In genomic region chr4:139579003-139579402, GRCm38 (mm10) we compare ENCODE assay signal across 9 mouse cellular contexts. TPM values are rescaled to one million over a fixed set of nuclear protein-coding genes. Genes with fewer than 3 reads are reported as not detected.
A peak's percentile ranks its signal among the peaks of the same experiment; 100 is the strongest.
DNase-seq lines count a peak whose midpoint lies in the region; ATAC-seq lines count a peak whose summit lies in the region.
"Had no signal": no experiment of that assay in that cellular context is flagged by ENCODE, and none has a peak within 500 bp of the region (broad histone marks: within the 10 kb centered on the region; RNA-seq: fewer than 3 reads in every experiment).

No protein-coding gene starts in this region.

- 40% methylated on average over 10 of the region's 10 CpGs for WGBS in heart, embryonic 10.5 days
- WGBS in liver, embryonic 15.5 days (ENCODE audit: insufficient replicate concordance), result 27% methylated on average over 10 of the region's 10 CpGs

- 0 out of 2 replicates have a peak overlapping the region, but pooled peaks have one; percentile 15 for H3K4me3 ChIP-seq in heart, embryonic 10.5 days
- H3K4me3 ChIP-seq in brown adipose tissue, adult 24 weeks (ENCODE audit: insufficient read depth, low read depth, low read length), result peak overlapping the region; percentile 42
- H3K4me3 ChIP-seq in liver, embryonic 15.5 days (replicated peaks), result no peak overlapping the region

- H3K4me1 ChIP-seq in heart, embryonic 10.5 days, result peaks cover 93% of the 10 kb centered on the region
- H3K4me1 ChIP-seq in brown adipose tissue, adult 24 weeks (ENCODE audit: control insufficient read depth, insufficient read depth, insufficient read length, low read length), result peaks cover 60% of the 10 kb centered on the region
- H3K4me1 ChIP-seq in liver, embryonic 15.5 days (replicated peaks), result peaks cover 62% of the 10 kb centered on the region

- H3K9ac ChIP-seq in liver, embryonic 15.5 days, result no peak overlapping the region

- H3K27ac ChIP-seq in heart, embryonic 10.5 days, result peak overlapping the region; percentile 96
- H3K27ac ChIP-seq in brown adipose tissue, adult 24 weeks (replicated peaks; ENCODE audit: low read depth, low read length), result peak overlapping the region; percentile 58
- peak overlapping the region; percentile 70; the same call in 1 of the 2 replicates for H3K27ac ChIP-seq in liver, embryonic 15.5 days (replicated peaks)

- H3K4me2 ChIP-seq in liver, embryonic 15.5 days, result peak overlapping the region; percentile 27

- H3K9me3 ChIP-seq in heart, embryonic 10.5 days, result no peaks in the 10 kb centered on the region; the same call in 1 of the 2 replicates
- no peaks in the 10 kb centered on the region for H3K9me3 ChIP-seq in liver, embryonic 15.5 days (replicated peaks)

- H3K36me3 ChIP-seq in heart, embryonic 10.5 days, result no peaks in the 10 kb centered on the region
- H3K36me3 ChIP-seq in liver, embryonic 15.5 days (replicated peaks), result no peaks in the 10 kb centered on the region

- no peak for DNase-seq in heart, embryonic 10.5 days (ENCODE audit: low spot score)
- DNase-seq in heart, adult 18-20 months, result no peak
- peak; percentile 43 for DNase-seq in A20 (ENCODE audit: low read depth, low spot score)
- no peak for DNase-seq in gastrocnemius, postnatal 25 days
- no peak for DNase-seq in kidney, adult 11 months

- ATAC-seq in liver, embryonic 15.5 days (ENCODE audit: insufficient read depth), result no peak
- ATAC-seq in erythroid progenitor cell, adult 5-6 weeks (replicated peaks; ENCODE audit: low FRiP score, poor library complexity, severe bottlenecking), result no peak

- H3K27me3 ChIP-seq in heart, embryonic 10.5 days (ENCODE audit: insufficient read depth, poor library complexity, severe bottlenecking), result no peaks in the 10 kb centered on the region
- peaks cover 61% of the 10 kb centered on the region for H3K27me3 ChIP-seq in liver, embryonic 15.5 days

RNA-seq across cellular contexts. Expression of gene Gm21969, which starts 24.0 kb away (rescaled TPM):
- not detected in 2 replicates for polyA plus RNA-seq in heart, embryonic 10.5 days (2016; fragmentation: Nextera tagmentation; extraction: Ambion mirVana)
- total RNA-seq in heart, adult 18-20 months (2021), result not detected
- polyA plus RNA-seq in brown adipose tissue, adult 24 weeks (2012; ENCODE audit: insufficient read depth, insufficient read length, missing spikeins), result not detected in 2 replicates
- not detected in 2 replicates for polyA plus RNA-seq in liver, embryonic 15.5 days (2015; fragmentation: Nextera tagmentation; extraction: Ambion mirVana)
- not detected in 2 replicates for total RNA-seq in erythroid progenitor cell, adult 5-6 weeks (2015; ENCODE audit: low replicate concordance)
- total RNA-seq in erythroid progenitor cell, adult 5-6 weeks (2017; ENCODE audit: low replicate concordance), result not detected in 2 replicates
- total RNA-seq in gastrocnemius, postnatal 25 days (2021), result under 1 TPM in 1 of 2 experiments, not detected in 1; 0.08 TPM
- total RNA-seq: gastrocnemius, adult 8-10 months had no signal

RNA-seq across cellular contexts. Expression of gene Aldh4a1, which starts 43.7 kb away (rescaled TPM):
- 28.0 and 28.3 TPM in 2 replicates for polyA plus RNA-seq in heart, embryonic 10.5 days (2016; fragmentation: Nextera tagmentation; extraction: Ambion mirVana)
- total RNA-seq in heart, adult 18-20 months (2021), result 10 to 100 TPM; 84.7 to 90.8 TPM
- polyA plus RNA-seq in brown adipose tissue, adult 24 weeks (2012; ENCODE audit: insufficient read depth, insufficient read length, missing spikeins), result 72.9 and 74.8 TPM in 2 replicates
- 85.0 and 99.8 TPM in 2 replicates for polyA plus RNA-seq in liver, embryonic 15.5 days (2015; fragmentation: Nextera tagmentation; extraction: Ambion mirVana)
- 1.7 and 1.8 TPM in 2 replicates for total RNA-seq in erythroid progenitor cell, adult 5-6 weeks (2015; ENCODE audit: low replicate concordance)
- 0.30 and 4.7 TPM in 2 replicates for total RNA-seq in erythroid progenitor cell, adult 5-6 weeks (2017; ENCODE audit: low replicate concordance)
- total RNA-seq in gastrocnemius, postnatal 25 days (2021), result 10 to 100 TPM; 62.2 to 72.0 TPM

RNA-seq across cellular contexts. Expression of gene Iffo2, which starts 48.7 kb away (rescaled TPM):
- polyA plus RNA-seq in heart, embryonic 10.5 days (2016; fragmentation: Nextera tagmentation; extraction: Ambion mirVana), result 3.4 and 4.8 TPM in 2 replicates
- 1 to 10 TPM; 4.3 to 4.4 TPM for total RNA-seq in heart, adult 18-20 months (2021)
- 8.0 and 10.7 TPM in 2 replicates for polyA plus RNA-seq in brown adipose tissue, adult 24 weeks (2012; ENCODE audit: insufficient read depth, insufficient read length, missing spikeins)
- 0.69 and 1.1 TPM in 2 replicates for polyA plus RNA-seq in liver, embryonic 15.5 days (2015; fragmentation: Nextera tagmentation; extraction: Ambion mirVana)
- total RNA-seq in erythroid progenitor cell, adult 5-6 weeks (2015; ENCODE audit: low replicate concordance), result not detected in 2 replicates
- total RNA-seq in erythroid progenitor cell, adult 5-6 weeks (2017; ENCODE audit: low replicate concordance), result 0.39 TPM in 1 of 2 replicates, not detected in the other
- total RNA-seq in gastrocnemius, postnatal 25 days (2021), result 1 to 10 TPM; 2.2 to 2.7 TPM

Comparison
In these comparisons a context has a peak if more than half of its experiments do, and no peak if none do; other contexts are left out.
1. RNA of gene Aldh4a1, which starts 43.7 kb away (total RNA-seq): 84.7 to 90.8 TPM in heart, adult 18-20 months and 62.2 to 72.0 TPM in gastrocnemius, postnatal 25 days; 0.30 to 4.7 TPM in erythroid progenitor cell, adult 5-6 weeks; every median in the first group is over 10 times any median in the second.
2. Peak in every context shown above with its lines, with median percentiles within 50 percentile points of each other: H3K27ac ChIP-seq.